Comparison of ENCODE assay signal across 14 mouse cellular contexts in genomic region chr2:32644799-32645475, GRCm38 (mm10). TPM values are rescaled to one million over a fixed set of nuclear protein-coding genes. Genes with fewer than 3 reads are reported as not detected.
A peak's percentile ranks its signal among the peaks of the same experiment; 100 is the strongest.
DNase-seq lines count a peak whose midpoint lies in the region; ATAC-seq and TF ChIP-seq lines count a peak whose summit lies in the region.
"Had no signal": no experiment of that assay in that cellular context is flagged by ENCODE, and none has a peak within 500 bp of the region (broad histone marks: within the 10 kb centered on the region; RNA-seq: fewer than 3 reads in every experiment).

No protein-coding gene starts in this region.

- no peaks in the 10 kb centered on the region for H3K9me3 ChIP-seq in intestine, embryonic 15.5 days
- H3K9me3 ChIP-seq in intestine, postnatal 0 days (ENCODE audit: control insufficient read depth), result no peaks in the 10 kb centered on the region
- H3K9me3 ChIP-seq in embryonic facial prominence, embryonic 10.5 days, result no peaks in the 10 kb centered on the region
- no peaks in the 10 kb centered on the region for H3K9me3 ChIP-seq in liver, embryonic 15.5 days (replicated peaks)

- WGBS in intestine, embryonic 15.5 days, result 83% methylated on average over 8 of the region's 8 CpGs
- WGBS in intestine, postnatal 0 days, result 69% methylated on average over 8 of the region's 8 CpGs
- 86% methylated on average over 8 of the region's 8 CpGs for WGBS in embryonic facial prominence, embryonic 10.5 days
- WGBS in liver, embryonic 15.5 days (ENCODE audit: insufficient replicate concordance), result 33% methylated on average over 8 of the region's 8 CpGs

- H3K4me3 ChIP-seq in gastrocnemius, adult 2 months, result no peak overlapping the region
- H3K4me3 ChIP-seq in intestine, embryonic 15.5 days (replicated peaks), result no peak overlapping the region
- H3K4me3 ChIP-seq in intestine, postnatal 0 days (ENCODE audit: low read depth, low read length), result no peak overlapping the region
- no peak overlapping the region for H3K4me3 ChIP-seq in embryonic facial prominence, embryonic 10.5 days
- H3K4me3 ChIP-seq in liver, embryonic 15.5 days (replicated peaks), result no peak overlapping the region

- H3K27me3 ChIP-seq in intestine, embryonic 15.5 days (replicated peaks), result no peaks in the 10 kb centered on the region
- no peaks in the 10 kb centered on the region for H3K27me3 ChIP-seq in intestine, postnatal 0 days (replicated peaks; ENCODE audit: control insufficient read depth, insufficient read depth, low read length)
- H3K27me3 ChIP-seq in embryonic facial prominence, embryonic 10.5 days (replicated peaks; ENCODE audit: low read depth, poor library complexity, severe bottlenecking), result no peaks in the 10 kb centered on the region
- no peaks in the 10 kb centered on the region for H3K27me3 ChIP-seq in liver, embryonic 15.5 days

- H3K36me3 ChIP-seq in intestine, embryonic 15.5 days, result no peaks in the 10 kb centered on the region
- no peaks in the 10 kb centered on the region for H3K36me3 ChIP-seq in intestine, postnatal 0 days (ENCODE audit: control insufficient read depth, insufficient read depth)
- no peaks in the 10 kb centered on the region for H3K36me3 ChIP-seq in embryonic facial prominence, embryonic 10.5 days (replicated peaks)
- no peaks in the 10 kb centered on the region for H3K36me3 ChIP-seq in liver, embryonic 15.5 days (replicated peaks)

- ATAC-seq in intestine, embryonic 15.5 days, result no peak
- ATAC-seq in intestine, postnatal 0 days, result no peak
- peak; percentile 78 for ATAC-seq in liver, embryonic 15.5 days (ENCODE audit: insufficient read depth)
- ATAC-seq: midbrain, embryonic 16.5 days had no signal

- H3K27ac ChIP-seq in gastrocnemius, adult 2 months, result peak overlapping the region; percentile 94
- H3K27ac ChIP-seq in intestine, embryonic 15.5 days, result 0 out of 2 replicates have a peak overlapping the region, but pooled peaks have one; percentile 81
- H3K27ac ChIP-seq in intestine, postnatal 0 days (ENCODE audit: low read depth, low read length), result no peak overlapping the region
- H3K27ac ChIP-seq in embryonic facial prominence, embryonic 10.5 days (replicated peaks), result 0 out of 2 replicates have a peak overlapping the region, but pooled peaks have one; percentile 85
- H3K27ac ChIP-seq in liver, embryonic 15.5 days (replicated peaks), result peak overlapping the region; percentile 69

- H3K9ac ChIP-seq in intestine, embryonic 15.5 days, result no peak overlapping the region
- H3K9ac ChIP-seq in intestine, postnatal 0 days (ENCODE audit: low read depth, low read length), result no peak overlapping the region
- H3K9ac ChIP-seq in liver, embryonic 15.5 days, result no peak overlapping the region

- H3K4me1 ChIP-seq in intestine, embryonic 15.5 days (replicated peaks), result peaks cover 31% of the 10 kb centered on the region
- no peaks in the 10 kb centered on the region for H3K4me1 ChIP-seq in intestine, postnatal 0 days (replicated peaks; ENCODE audit: control insufficient read depth, insufficient read depth, low read length)
- H3K4me1 ChIP-seq in embryonic facial prominence, embryonic 10.5 days, result peaks cover 44% of the 10 kb centered on the region
- peaks cover 49% of the 10 kb centered on the region for H3K4me1 ChIP-seq in liver, embryonic 15.5 days (replicated peaks)

- intact Hi-C loops in gastrocnemius, adult 2 months (cut with DNase I), result no loop called here

- no peak for TF ChIP-seq CTCF in gastrocnemius, adult 2 months (IDR thresholded peaks at IDR 0.05)
- no peak for TF ChIP-seq CTCF in intestine, postnatal 0 days (IDR thresholded peaks at IDR 0.05; ENCODE audit: low read depth)

- DNase-seq in gastrocnemius, adult 2 months, result peak; percentile 20
- DNase-seq in gastrocnemius, postnatal 10 days, result no peak
- no peak for DNase-seq in embryonic facial prominence, embryonic 10.5 days (ENCODE audit: low spot score)
- DNase-seq in testis, postnatal 14 days (ENCODE audit: low spot score), result no peak
- DNase-seq in thymus, adult 18-20 months, result no peak
- DNase-seq: adrenal gland, postnatal 10 days; cerebellum, adult 11 months; kidney, adult 8-10 months; lung, postnatal 10 days; retina, postnatal 1 day had no signal

- no peak overlapping the region for H3K4me2 ChIP-seq in intestine, embryonic 15.5 days (replicated peaks)
- no peak overlapping the region for H3K4me2 ChIP-seq in intestine, postnatal 0 days (replicated peaks; ENCODE audit: low read depth)
- peak overlapping the region; percentile 34 for H3K4me2 ChIP-seq in liver, embryonic 15.5 days

RNA-seq across cellular contexts. Expression of gene Eng, which starts 1.5 kb away (rescaled TPM):
- 10 to 100 TPM; 26.5 to 38.8 TPM for total RNA-seq in gastrocnemius, adult 2 months (2021)
- total RNA-seq in gastrocnemius, postnatal 10 days (2021), result 10 to 100 TPM; 49.5 to 54.7 TPM
- polyA plus RNA-seq in intestine, embryonic 15.5 days (2015; fragmentation: Nextera tagmentation; extraction: Ambion mirVana), result 62.6 and 63.2 TPM in 2 replicates
- polyA plus RNA-seq in intestine, postnatal 0 days (2015; fragmentation: Nextera tagmentation; extraction: Ambion mirVana), result 32.2 and 34.1 TPM in 2 replicates
- 23.7 and 25.5 TPM in 2 replicates for polyA plus RNA-seq in embryonic facial prominence, embryonic 10.5 days (2016; fragmentation: Nextera tagmentation; extraction: Ambion mirVana)
- polyA plus RNA-seq in liver, embryonic 15.5 days (2015; fragmentation: Nextera tagmentation; extraction: Ambion mirVana), result 23.5 and 29.5 TPM in 2 replicates

RNA-seq across cellular contexts. Expression of gene Ak1, which starts 23.4 kb away (rescaled TPM):
- total RNA-seq in gastrocnemius, adult 2 months (2021), result 1,000 to 10,000 TPM; 1,555 to 1,869 TPM
- 1,000 to 10,000 TPM; 1,275 to 1,593 TPM for total RNA-seq in gastrocnemius, postnatal 10 days (2021)
- polyA plus RNA-seq in intestine, embryonic 15.5 days (2015; fragmentation: Nextera tagmentation; extraction: Ambion mirVana), result 19.2 and 19.6 TPM in 2 replicates
- polyA plus RNA-seq in intestine, postnatal 0 days (2015; fragmentation: Nextera tagmentation; extraction: Ambion mirVana), result 10.5 and 12.1 TPM in 2 replicates
- 20.5 and 24.7 TPM in 2 replicates for polyA plus RNA-seq in embryonic facial prominence, embryonic 10.5 days (2016; fragmentation: Nextera tagmentation; extraction: Ambion mirVana)
- 4.7 and 6.6 TPM in 2 replicates for polyA plus RNA-seq in liver, embryonic 15.5 days (2015; fragmentation: Nextera tagmentation; extraction: Ambion mirVana)

RNA-seq across cellular contexts. Expression of gene St6galnac6, which starts 45.4 kb away (rescaled TPM):
- 10 to 100 TPM; 46.8 to 56.5 TPM for total RNA-seq in gastrocnemius, adult 2 months (2021)
- 10 to 100 TPM; 59.7 to 66.0 TPM for total RNA-seq in gastrocnemius, postnatal 10 days (2021)
- 14.0 and 15.7 TPM in 2 replicates for polyA plus RNA-seq in intestine, embryonic 15.5 days (2015; fragmentation: Nextera tagmentation; extraction: Ambion mirVana)
- 8.3 and 9.1 TPM in 2 replicates for polyA plus RNA-seq in intestine, postnatal 0 days (2015; fragmentation: Nextera tagmentation; extraction: Ambion mirVana)
- polyA plus RNA-seq in embryonic facial prominence, embryonic 10.5 days (2016; fragmentation: Nextera tagmentation; extraction: Ambion mirVana), result 17.1 and 17.3 TPM in 2 replicates
- polyA plus RNA-seq in liver, embryonic 15.5 days (2015; fragmentation: Nextera tagmentation; extraction: Ambion mirVana), result 11.6 and 11.7 TPM in 2 replicates

RNA-seq across cellular contexts. Expression of gene St6galnac4, which starts 58.0 kb away (rescaled TPM):
- 10 to 100 TPM in 1 of 2 experiments, 1 to 10 TPM in 1; 8.7 to 21.6 TPM for total RNA-seq in gastrocnemius, adult 2 months (2021)
- 10 to 100 TPM; 31.7 to 42.6 TPM for total RNA-seq in gastrocnemius, postnatal 10 days (2021)
- 16.4 and 18.8 TPM in 2 replicates for polyA plus RNA-seq in intestine, embryonic 15.5 days (2015; fragmentation: Nextera tagmentation; extraction: Ambion mirVana)
- polyA plus RNA-seq in intestine, postnatal 0 days (2015; fragmentation: Nextera tagmentation; extraction: Ambion mirVana), result 5.7 and 6.6 TPM in 2 replicates
- 25.1 and 26.4 TPM in 2 replicates for polyA plus RNA-seq in embryonic facial prominence, embryonic 10.5 days (2016; fragmentation: Nextera tagmentation; extraction: Ambion mirVana)
- polyA plus RNA-seq in liver, embryonic 15.5 days (2015; fragmentation: Nextera tagmentation; extraction: Ambion mirVana), result 7.9 and 8.5 TPM in 2 replicates

RNA-seq across cellular contexts. Expression of gene Fpgs, which starts 59.0 kb away (rescaled TPM):
- total RNA-seq in gastrocnemius, adult 2 months (2021), result 1 to 10 TPM; 5.9 to 6.9 TPM
- total RNA-seq in gastrocnemius, postnatal 10 days (2021), result 10 to 100 TPM; 10.5 to 15.6 TPM
- polyA plus RNA-seq in intestine, embryonic 15.5 days (2015; fragmentation: Nextera tagmentation; extraction: Ambion mirVana), result 30.1 and 35.5 TPM in 2 replicates
- polyA plus RNA-seq in intestine, postnatal 0 days (2015; fragmentation: Nextera tagmentation; extraction: Ambion mirVana), result 12.4 and 15.2 TPM in 2 replicates
- 33.5 and 35.5 TPM in 2 replicates for polyA plus RNA-seq in embryonic facial prominence, embryonic 10.5 days (2016; fragmentation: Nextera tagmentation; extraction: Ambion mirVana)
- 41.2 and 51.2 TPM in 2 replicates for polyA plus RNA-seq in liver, embryonic 15.5 days (2015; fragmentation: Nextera tagmentation; extraction: Ambion mirVana)
